Mouse (Mus musculus) bone marrow macrophage, adult 2 months (primary cell): ENCODE measurements around the gene Notch2.

Source experiments
- CTCF ChIP-seq: IDR thresholded peaks from 2 replicates; pipeline ENCODE4 v1.5.1; 2012; ENCODE audit warnings: low read depth, mild to moderate bottlenecking, low read length, moderate library complexity
- POLR2A ChIP-seq: IDR thresholded peaks from 2 replicates; pipeline ENCODE4 v1.6.1; 2012; ENCODE audit warnings: mild to moderate bottlenecking, low read depth, low read length, borderline replicate concordance

- TF ChIP-seq POLR2A (no peak), CTCF (no peak)
These were observed 107.6 kb downstream of the Notch2 start for GRCm38 (mm10) chr3:98120884-98121283.
